Mouse (Mus musculus): Measurements from ENCODE around the gene Otop2. TPM values are rescaled to one million over a fixed set of nuclear protein-coding genes. Genes with fewer than 3 reads are reported as not detected.

The Otop2 gene
- polyA plus RNA-seq, 1 experiment from 2014 or later: not detected

DNA sequence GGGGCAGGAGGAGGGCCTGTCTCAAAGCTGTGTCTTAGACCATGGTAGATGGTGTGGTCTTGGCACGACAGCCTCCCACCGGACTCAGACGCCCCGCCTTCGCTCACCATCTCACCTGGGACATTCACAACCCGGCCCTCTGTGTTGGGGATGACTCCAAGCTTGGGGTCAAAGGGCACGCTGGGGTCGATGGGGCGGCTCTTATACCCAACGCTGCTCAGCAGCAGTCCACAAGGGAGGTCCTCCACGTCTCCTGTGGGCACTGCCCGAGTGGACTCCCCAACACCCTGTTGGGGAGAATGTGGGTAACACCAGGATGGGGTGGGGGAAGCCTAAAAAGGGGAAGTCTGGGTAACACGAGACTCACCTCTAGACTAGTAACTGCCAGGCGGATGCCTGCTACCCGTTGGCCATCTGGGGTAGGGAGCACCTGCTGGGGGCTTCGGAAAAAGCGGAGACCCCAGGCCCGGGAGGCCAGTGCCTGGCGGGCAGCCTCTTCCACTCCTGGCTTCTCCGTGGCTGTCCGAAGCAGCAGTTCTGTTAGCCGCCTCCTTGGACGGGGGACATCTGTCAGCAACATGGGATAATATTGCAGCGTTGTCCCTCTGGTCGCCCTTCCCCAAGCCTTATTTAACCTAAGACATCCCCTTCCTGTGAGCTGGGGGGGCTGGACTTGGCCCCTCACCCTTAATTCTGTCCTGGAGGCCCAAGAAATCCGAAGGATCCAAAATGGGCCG, 37.5 kb upstream of the Otop2 start:
- Histone ChIP-seq H3K9ac (replicated peaks) (no peak overlapping the region), H3K36me3 (peaks cover 14% of the 10 kb centered on the region), H3K27me3 (peaks cover 58% of the 10 kb centered on the region), H3K4me3 (replicated peaks) (no peak overlapping the region), H3K9me3 (no peaks in the 10 kb centered on the region), H3K4me2 (no peak overlapping the region), H3K4me1 (replicated peaks) (peaks cover 15% of the 10 kb centered on the region), H3K27ac (no peak overlapping the region)
- no peak for ATAC-seq (ENCODE audit: insufficient number of reproducible peaks, insufficient read depth, low FRiP score, low TSS enrichment, low read depth)
- WGBS: 90% methylated on average over 27 of the region's 27 CpGs

GRCm38 (mm10) chr11:115270148-115270861, 36.7 kb upstream of the Otop2 start:
- Histone ChIP-seq H3K36me3 (peaks cover 14% of the 10 kb centered on the region), H3K4me3 (replicated peaks) (no peak overlapping the region), H3K9ac (replicated peaks) (no peak overlapping the region), H3K4me1 (replicated peaks) (peaks cover 15% of the 10 kb centered on the region), H3K27me3 (peaks cover 50% of the 10 kb centered on the region), H3K4me2 (no peak overlapping the region), H3K27ac (no peak overlapping the region), H3K9me3 (no peaks in the 10 kb centered on the region)
- ATAC-seq (ENCODE audit: insufficient number of reproducible peaks, insufficient read depth, low FRiP score, low TSS enrichment, low read depth): no peak
- 30% methylated on average over 19 of the region's 19 CpGs for WGBS

GRCm38 (mm10) chr11:115271052-115271451, 35.9 kb upstream of the Otop2 start:
- no peak overlapping the region for H3K4me3 ChIP-seq (replicated peaks)
- H3K9ac ChIP-seq (replicated peaks): no peak overlapping the region
- peaks cover 14% of the 10 kb centered on the region for H3K36me3 ChIP-seq
- 78% methylated on average over 9 of the region's 9 CpGs for WGBS
- no peak overlapping the region for H3K27ac ChIP-seq
- no peak overlapping the region for H3K4me2 ChIP-seq
- peaks cover 19% of the 10 kb centered on the region for H3K4me1 ChIP-seq (replicated peaks)
- no peaks in the 10 kb centered on the region for H3K9me3 ChIP-seq
- H3K27me3 ChIP-seq: peaks cover 43% of the 10 kb centered on the region
- ATAC-seq (ENCODE audit: insufficient number of reproducible peaks, insufficient read depth, low FRiP score, low TSS enrichment, low read depth): no peak

GRCm38 (mm10) chr11:115271481-115271880, 35.5 kb upstream of the Otop2 start:
- Histone ChIP-seq H3K27me3 (peaks cover 39% of the 10 kb centered on the region), H3K9ac (replicated peaks) (0 out of 2 replicates have a peak overlapping the region, but pooled peaks have one; percentile 2), H3K4me3 (replicated peaks) (no peak overlapping the region), H3K27ac (no peak overlapping the region), H3K9me3 (no peaks in the 10 kb centered on the region), H3K4me1 (replicated peaks) (peaks cover 23% of the 10 kb centered on the region), H3K4me2 (no peak overlapping the region), H3K36me3 (peaks cover 14% of the 10 kb centered on the region)
- 65% methylated on average over 10 of the region's 10 CpGs for WGBS
- ATAC-seq (ENCODE audit: insufficient number of reproducible peaks, insufficient read depth, low FRiP score, low TSS enrichment, low read depth): no peak

GRCm38 (mm10) chr11:115272894-115273498, 34.0 kb upstream of the Otop2 start:
- no peaks in the 10 kb centered on the region for H3K9me3 ChIP-seq
- H3K9ac ChIP-seq (replicated peaks): no peak overlapping the region
- H3K4me3 ChIP-seq (replicated peaks): no peak overlapping the region
- peaks cover 14% of the 10 kb centered on the region for H3K36me3 ChIP-seq
- no peak overlapping the region for H3K4me2 ChIP-seq
- peaks cover 17% of the 10 kb centered on the region for H3K4me1 ChIP-seq (replicated peaks)
- ATAC-seq (ENCODE audit: insufficient number of reproducible peaks, insufficient read depth, low FRiP score, low TSS enrichment, low read depth): no peak
- WGBS: 78% methylated on average over 10 of the region's 10 CpGs
- H3K27ac ChIP-seq: no peak overlapping the region
- peaks cover 23% of the 10 kb centered on the region for H3K27me3 ChIP-seq

DNA sequence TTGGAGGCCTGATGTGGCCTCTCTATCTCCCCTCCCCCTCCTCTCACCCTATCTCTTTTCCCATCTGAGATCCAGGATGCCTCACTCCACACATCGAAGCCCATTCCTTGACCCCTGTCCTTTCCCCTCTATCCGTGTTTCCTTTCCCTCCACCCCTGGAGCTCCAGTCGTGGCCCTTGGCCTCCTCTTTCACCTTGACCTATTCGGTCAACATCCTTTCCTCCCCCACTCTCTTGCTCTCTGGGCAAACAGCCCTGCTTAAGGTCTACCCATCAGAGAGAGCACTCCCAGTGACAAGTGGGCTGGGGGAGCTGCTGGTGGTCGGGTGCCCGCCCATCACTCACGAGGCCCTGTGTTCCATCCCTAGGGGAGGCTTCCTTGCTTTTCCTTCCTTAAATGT, 33.2 kb upstream of the Otop2 start:
- no peak for ATAC-seq (ENCODE audit: insufficient number of reproducible peaks, insufficient read depth, low FRiP score, low TSS enrichment, low read depth)
- Histone ChIP-seq H3K4me3 (replicated peaks) (no peak overlapping the region), H3K4me1 (replicated peaks) (peaks cover 19% of the 10 kb centered on the region), H3K27ac (no peak overlapping the region), H3K9ac (replicated peaks) (no peak overlapping the region), H3K4me2 (no peak overlapping the region), H3K36me3 (peaks cover 11% of the 10 kb centered on the region), H3K9me3 (no peaks in the 10 kb centered on the region), H3K27me3 (peaks cover 16% of the 10 kb centered on the region)
- 70% methylated on average over 7 of the region's 7 CpGs for WGBS

GRCm38 (mm10) chr11:115274178-115274577, 32.8 kb upstream of the Otop2 start:
- Histone ChIP-seq H3K9ac (replicated peaks) (no peak overlapping the region), H3K27me3 (peaks cover 12% of the 10 kb centered on the region), H3K4me3 (replicated peaks) (no peak overlapping the region), H3K27ac (no peak overlapping the region), H3K4me2 (no peak overlapping the region), H3K36me3 (peaks cover 6% of the 10 kb centered on the region), H3K4me1 (replicated peaks) (peaks cover 19% of the 10 kb centered on the region), H3K9me3 (no peaks in the 10 kb centered on the region)
- 79% methylated on average over 7 of the region's 7 CpGs for WGBS
- ATAC-seq (ENCODE audit: insufficient number of reproducible peaks, insufficient read depth, low FRiP score, low TSS enrichment, low read depth): no peak

DNA sequence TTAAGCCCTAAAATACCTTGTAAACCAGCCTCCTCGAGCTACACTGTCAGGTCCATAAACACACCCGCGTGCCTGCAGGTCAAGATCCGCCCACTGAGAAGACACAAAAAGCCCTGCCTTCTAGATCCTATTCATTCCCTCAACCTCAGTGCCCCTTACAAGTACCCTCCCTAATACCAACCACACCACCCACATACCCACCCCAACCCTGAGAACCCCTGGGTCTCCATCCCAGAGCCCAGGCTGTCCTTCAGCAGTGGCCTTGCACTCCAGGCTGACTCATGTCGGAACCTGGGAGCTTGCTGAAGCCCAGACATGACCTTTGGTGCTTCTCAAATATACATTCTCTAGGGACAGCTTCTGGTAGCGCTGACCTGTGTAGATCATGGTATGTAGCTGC, 32.2 kb upstream of the Otop2 start:
- Histone ChIP-seq H3K36me3 (peaks cover under 1% of the 10 kb centered on the region; the same call in 1 of the 2 replicates), H3K9me3 (no peaks in the 10 kb centered on the region), H3K27me3 (peaks cover 6% of the 10 kb centered on the region; the same call in 1 of the 2 replicates), H3K4me1 (replicated peaks) (peaks cover 19% of the 10 kb centered on the region), H3K27ac (no peak overlapping the region), H3K9ac (replicated peaks) (no peak overlapping the region), H3K4me2 (no peak overlapping the region), H3K4me3 (replicated peaks) (no peak overlapping the region)
- WGBS: 86% methylated on average over 6 of the region's 6 CpGs
- ATAC-seq (ENCODE audit: insufficient number of reproducible peaks, insufficient read depth, low FRiP score, low TSS enrichment, low read depth): no peak

DNA sequence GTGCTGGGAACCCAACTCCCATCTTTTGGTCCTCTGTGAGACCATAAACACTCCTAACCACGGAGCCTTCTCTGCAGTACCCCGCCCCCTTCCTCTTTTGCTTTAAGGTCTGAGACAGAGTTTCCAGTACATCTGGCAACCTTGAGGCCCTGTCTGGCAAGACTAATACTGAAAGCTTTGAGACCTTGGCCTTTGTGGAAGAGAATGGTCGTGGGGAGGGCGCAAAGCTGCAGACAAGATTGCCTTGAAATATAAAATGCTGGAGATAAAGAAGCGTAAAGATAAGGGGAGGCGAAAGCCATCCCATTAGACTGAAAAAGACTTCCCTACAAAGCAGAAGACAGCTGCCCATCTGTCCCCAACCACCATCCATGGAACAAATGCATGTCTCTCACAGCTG, 31.5 kb upstream of the Otop2 start:
- Histone ChIP-seq H3K36me3 (no peaks in the 10 kb centered on the region), H3K9me3 (no peaks in the 10 kb centered on the region), H3K4me3 (replicated peaks) (no peak overlapping the region), H3K27me3 (no peaks in the 10 kb centered on the region), H3K4me1 (replicated peaks) (peaks cover 16% of the 10 kb centered on the region), H3K27ac (no peak overlapping the region), H3K4me2 (peak overlapping the region; percentile 70; the same call in 1 of the 2 replicates), H3K9ac (replicated peaks) (0 out of 2 replicates have a peak overlapping the region, but pooled peaks have one; percentile 71)
- WGBS: 78% methylated on average over 6 of the region's 6 CpGs
- ATAC-seq (ENCODE audit: insufficient number of reproducible peaks, insufficient read depth, low FRiP score, low TSS enrichment, low read depth): no peak

DNA sequence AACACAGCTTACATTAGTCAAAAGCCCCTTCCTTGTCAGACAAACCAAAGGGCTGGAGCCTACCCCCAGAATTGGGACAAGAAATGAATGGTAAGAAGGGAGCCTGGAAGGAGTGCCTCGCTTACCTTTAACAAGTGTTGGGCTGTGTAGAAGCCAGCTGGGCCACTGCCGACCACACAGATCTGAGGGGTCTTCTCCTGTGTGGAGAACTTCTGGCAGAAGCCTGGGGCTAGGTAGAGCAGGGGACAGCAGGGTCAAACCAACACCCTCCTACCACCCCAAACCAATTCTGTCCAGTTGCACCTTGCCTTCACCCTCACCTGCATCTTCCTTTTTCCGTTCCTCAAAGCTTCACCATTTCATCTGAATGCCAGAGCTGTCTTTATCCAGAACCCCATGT, 31.0 kb upstream of the Otop2 start:
- Histone ChIP-seq H3K27me3 (no peaks in the 10 kb centered on the region), H3K9ac (replicated peaks) (0 out of 2 replicates have a peak overlapping the region, but pooled peaks have one; percentile 71), H3K9me3 (no peaks in the 10 kb centered on the region), H3K36me3 (no peaks in the 10 kb centered on the region), H3K4me3 (replicated peaks) (peak overlapping the region; percentile 54), H3K27ac (no peak overlapping the region), H3K4me1 (replicated peaks) (peaks cover 16% of the 10 kb centered on the region), H3K4me2 (peak overlapping the region; percentile 70)
- no peak for ATAC-seq (ENCODE audit: insufficient number of reproducible peaks, insufficient read depth, low FRiP score, low TSS enrichment, low read depth)
- WGBS: 60% methylated on average over 3 of the region's 3 CpGs

Data from limb, embryonic 12.5 days (tissue).